Mouse (Mus musculus) layer of hippocampus, adult 18-20 months (tissue): ENCODE results near the gene Txndc5. TPM values are rescaled to one million over a fixed set of nuclear protein-coding genes. Genes with fewer than 3 reads are reported as not detected.

Experiments
- DNase-seq, 2 experiments: peaks; one replicate each; pipeline ENCODE4 v3.0.0; 2022; ENCODE audit warnings: low spot score in 2 of 2
- total RNA-seq, 2 experiments: library from RNA; stranded (reverse); gene quantifications; 2 replicates each; pipeline ENCODE4 v1.2.3; 2021

Gene Txndc5
- total RNA-seq, 2 experiments from 2014 or later = 47.4 to 51.0 TPM

DNA sequence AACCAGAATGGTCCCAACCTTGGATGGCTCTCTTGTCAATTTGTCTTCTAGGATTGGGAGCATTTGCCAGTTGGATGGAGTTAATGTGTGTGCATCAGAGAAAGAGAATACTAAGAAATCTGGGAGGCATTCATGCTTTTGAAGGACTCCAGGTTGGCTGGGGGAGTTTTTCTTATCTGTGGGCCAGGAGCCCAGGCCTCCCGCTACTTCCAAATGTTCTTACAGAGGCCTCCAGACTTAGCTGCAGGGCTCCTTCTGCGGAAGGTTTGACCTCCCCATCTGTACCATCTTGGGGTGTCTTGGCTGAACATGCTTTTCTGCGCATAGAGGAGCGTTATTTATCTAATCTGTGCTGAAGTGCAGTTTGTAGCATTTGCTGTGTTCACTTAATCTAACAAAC lies 56.0 kb downstream of the Txndc5 start:
- peak in 1 of 2 experiments; percentile 7 for DNase-seq

- no peak for DNase-seq
These were observed 57.7 kb downstream of the Txndc5 start for GRCm38 (mm10) chr13:38470882-38471281.

DNA sequence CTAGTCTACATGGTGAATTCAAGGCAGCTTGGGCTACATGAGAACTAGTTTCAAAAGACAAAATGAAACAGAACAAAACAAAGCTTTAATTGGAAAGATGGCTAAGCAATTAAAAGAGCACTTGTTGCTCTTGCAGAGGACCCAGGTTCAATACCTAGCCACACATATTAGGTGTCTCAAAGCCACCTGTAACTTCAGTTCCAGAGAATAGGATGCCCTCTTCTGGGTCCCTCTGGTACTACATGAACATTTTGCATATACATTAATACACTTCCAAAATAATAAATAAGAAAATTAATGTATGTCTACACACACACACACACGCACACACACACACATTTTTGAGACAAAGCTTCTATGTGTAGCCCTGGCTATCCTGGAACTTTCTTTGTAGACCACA lies 65.2 kb downstream of the Txndc5 start:
- DNase-seq = no peak

- no peak for DNase-seq
These were observed 77.2 kb downstream of the Txndc5 start for GRCm38 (mm10) chr13:38451446-38451845.

Other genes with a start within 250 kb of the Txndc5 start
- 1 to 10 TPM; 8.7 to 9.2 TPM for gene Bmp6, start 183.7 kb downstream of the Txndc5 start, total RNA-seq
- gene Bloc1s5, start 106.3 kb upstream of the Txndc5 start, total RNA-seq = 1 to 10 TPM; 8.5 to 9.7 TPM
- 10 to 100 TPM; 27.9 to 28.9 TPM for gene Eef1e1, start 130.2 kb upstream of the Txndc5 start, total RNA-seq